Mouse (Mus musculus): ENCODE measurements around the gene Slc15a4.

DNA sequence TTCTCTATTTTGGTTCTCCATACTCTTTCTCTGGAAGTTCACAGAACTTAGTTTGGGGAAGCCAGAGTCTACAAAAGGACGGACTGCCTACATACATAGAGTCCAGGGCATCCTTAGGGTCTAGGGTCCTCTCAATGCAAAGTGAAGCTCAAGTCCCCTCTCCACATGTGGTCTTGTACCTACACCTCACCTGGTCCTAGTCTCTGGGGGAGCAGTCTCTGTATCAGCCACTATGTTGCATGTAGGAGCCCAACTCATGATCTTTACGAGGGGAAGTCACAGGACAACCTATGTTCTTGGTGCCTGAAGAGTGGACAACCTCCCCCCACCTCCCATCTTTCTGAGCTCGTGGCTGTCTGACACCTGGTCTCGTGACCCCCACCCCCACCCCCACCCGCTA, 1.0 kb downstream of the Slc15a4 start:
- TF ChIP-seq CTCF (IDR thresholded peaks at IDR 0.05; ENCODE audit: low read depth, low read length) (no peak), POLR2A (IDR thresholded peaks at IDR 0.05; ENCODE audit: extremely low read depth, insufficient read depth, low read length) (no peak)

Measured in liver, adult 2 months (tissue).